Mouse (Mus musculus) myocyte (in vitro differentiated cells): Measurements from ENCODE around the gene 9930104L06Rik. TPM values are rescaled to one million over a fixed set of nuclear protein-coding genes. Genes with fewer than 3 reads are reported as not detected.

ENCODE experiments used
- H3K27me3 ChIP-seq: one replicate; pipeline ENCODE4 v1.6.1; 2011; ENCODE audit not compliant: control insufficient read depth, insufficient read depth, insufficient read length
- H3K36me3 ChIP-seq: one replicate; pipeline ENCODE4 v1.6.1; 2011; ENCODE audit not compliant: control insufficient read depth, insufficient read depth
- H3K4me2 ChIP-seq: one replicate; pipeline ENCODE4 v1.6.1; 2011; ENCODE audit warnings: low read depth, control low read depth
- H3K4me3 ChIP-seq: one replicate; pipeline ENCODE4 v1.5.1; 2011; ENCODE audit warnings: mild to moderate bottlenecking, control low read depth, moderate library complexity
- H3K79me2 ChIP-seq: one replicate; pipeline ENCODE4 v1.6.1; 2011; ENCODE audit not compliant: control insufficient read depth, insufficient read depth
- H3ac ChIP-seq: one replicate; pipeline ENCODE4 v1.6.1; 2011; ENCODE audit not compliant: control insufficient read depth, insufficient read length
- CEBPB ChIP-seq: IDR thresholded peaks from 2 replicates; pipeline ENCODE4 v1.6.1; 2011; ENCODE audit warnings: mild to moderate bottlenecking, moderate library complexity; ENCODE audit not compliant: poor library complexity, insufficient read depth, severe bottlenecking
- E2F4 ChIP-seq: IDR thresholded peaks from one replicate; pipeline ENCODE4 v1.6.1; 2011; ENCODE audit warnings: mild to moderate bottlenecking, control low read depth, moderate library complexity; ENCODE audit not compliant: insufficient read depth
- MAX ChIP-seq: IDR thresholded peaks from one replicate; pipeline ENCODE4 v1.6.1; 2011; ENCODE audit warnings: low read depth, mild to moderate bottlenecking, control low read depth
- MYOD1 ChIP-seq, 3 experiments: IDR thresholded peaks; one replicate each; pipeline ENCODE4 v1.6.1; 2011; ENCODE audit warnings: control low read depth in 2 of 3, low read depth in 2 of 3, mild to moderate bottlenecking in 2 of 3, moderate library complexity in 1 of 3; ENCODE audit not compliant: insufficient read length in 2 of 3, control insufficient read depth in 1 of 3
- MYOG ChIP-seq, 3 experiments: IDR thresholded peaks; one replicate each; pipeline ENCODE4 v1.6.1; 2011; ENCODE audit warnings: control low read depth in 2 of 3, low read depth in 2 of 3, mild to moderate bottlenecking in 2 of 3; ENCODE audit not compliant: insufficient read length in 2 of 3, control insufficient read depth in 1 of 3, insufficient read depth in 1 of 3
- POLR2A ChIP-seq: IDR thresholded peaks from one replicate; pipeline ENCODE4 v1.6.1; 2011; ENCODE audit warnings: low read depth, mild to moderate bottlenecking, control low read depth, moderate library complexity; ENCODE audit not compliant: insufficient read length
- POLR2AphosphoS2 ChIP-seq: IDR thresholded peaks from one replicate; pipeline ENCODE4 v1.6.1; 2011; ENCODE audit warnings: low read depth, control low read depth; ENCODE audit not compliant: insufficient read length
- REST ChIP-seq: IDR thresholded peaks from one replicate; pipeline ENCODE4 v1.6.1; 2011; ENCODE audit warnings: mild to moderate bottlenecking, control low read depth, moderate library complexity; ENCODE audit not compliant: insufficient read depth, insufficient read length
- SRF ChIP-seq: IDR thresholded peaks from one replicate; pipeline ENCODE4 v1.6.1; 2011; ENCODE audit warnings: low read depth; ENCODE audit not compliant: control insufficient read depth, insufficient read length
- TCF12 ChIP-seq: IDR thresholded peaks from one replicate; pipeline ENCODE4 v1.6.1; 2011; ENCODE audit warnings: mild to moderate bottlenecking, control low read depth; ENCODE audit not compliant: poor library complexity, insufficient read depth, severe bottlenecking
- TCF3 ChIP-seq: IDR thresholded peaks from one replicate; pipeline ENCODE4 v1.6.1; 2011; ENCODE audit warnings: low read depth, control low read depth; ENCODE audit not compliant: insufficient read length
- USF1 ChIP-seq: IDR thresholded peaks from one replicate; pipeline ENCODE4 v1.6.1; 2011; ENCODE audit warnings: low read depth, mild to moderate bottlenecking, control low read depth, moderate library complexity
- polyA plus RNA-seq: library from polyadenylated mRNA; unstranded; fragments of >200 nt; fragmentation: generic; extraction: Trizol; gene quantifications from one replicate; pipeline ENCODE4 v1.2.1, GENCODE M21; 2012; ENCODE audit warnings: missing spikeins

The 9930104L06Rik gene
- polyA plus RNA-seq, 1 experiment: 4.5 TPM

DNA sequence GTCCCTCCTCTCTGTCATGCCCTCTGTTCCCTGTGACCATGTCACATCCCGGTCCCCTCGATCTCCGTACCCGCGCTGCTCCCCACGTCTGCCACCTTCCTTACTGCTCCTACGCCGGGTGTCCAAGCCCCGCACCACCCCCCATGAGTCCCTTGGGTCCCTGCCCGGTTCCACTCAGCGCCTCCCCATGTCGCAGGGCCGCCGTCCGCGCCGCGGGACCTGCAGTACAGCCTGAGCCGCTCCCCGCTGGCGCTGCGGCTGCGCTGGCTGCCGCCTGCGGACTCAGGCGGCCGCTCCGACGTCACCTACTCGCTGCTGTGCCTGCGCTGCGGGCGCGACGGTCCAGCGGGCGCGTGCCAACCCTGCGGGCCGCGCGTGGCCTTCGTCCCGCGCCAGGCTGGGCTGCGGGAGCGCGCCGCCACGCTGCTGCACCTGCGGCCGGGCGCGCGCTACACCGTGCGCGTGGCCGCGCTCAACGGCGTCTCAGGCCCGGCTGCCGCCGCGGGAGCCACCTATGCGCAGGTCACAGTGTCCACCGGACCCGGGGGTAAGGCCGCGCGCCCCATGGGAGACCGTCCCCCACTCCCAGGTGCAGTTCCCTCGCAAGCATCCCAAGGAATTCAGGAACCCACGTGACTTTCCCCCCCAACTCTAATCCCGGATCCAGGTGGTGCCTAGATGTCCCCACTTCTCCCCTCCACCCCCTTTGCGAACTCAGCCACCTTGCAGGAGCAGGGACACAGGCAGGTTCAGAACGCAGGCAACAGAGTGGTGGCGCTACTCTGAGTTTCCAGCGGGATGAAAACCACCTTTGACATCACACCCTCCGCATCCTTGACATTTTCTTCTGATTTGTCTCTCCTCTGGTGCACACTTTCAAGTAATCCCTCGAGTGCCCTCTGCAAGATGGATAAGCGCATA lies 42.1 kb upstream of the 9930104L06Rik start:
- H3K27me3 ChIP-seq: peaks cover 52% of the 10 kb centered on the region
- no peak overlapping the region for H3ac ChIP-seq
- TF ChIP-seq TCF3 (no peak), CEBPB (no peak), POLR2A (no peak), MYOG (IDR thresholded peaks at IDR 0.05; ENCODE audit: control insufficient read depth in 1 of 3, insufficient read depth in 1 of 3, insufficient read length in 2 of 3, low read depth in 2 of 3) (peak in 1 of 3 experiments; percentile 1), MAX (no peak)
- no peaks in the 10 kb centered on the region for H3K36me3 ChIP-seq
- H3K4me2 ChIP-seq: no peak overlapping the region
- H3K79me2 ChIP-seq: no peaks in the 10 kb centered on the region
- H3K4me3 ChIP-seq: no peak overlapping the region

DNA sequence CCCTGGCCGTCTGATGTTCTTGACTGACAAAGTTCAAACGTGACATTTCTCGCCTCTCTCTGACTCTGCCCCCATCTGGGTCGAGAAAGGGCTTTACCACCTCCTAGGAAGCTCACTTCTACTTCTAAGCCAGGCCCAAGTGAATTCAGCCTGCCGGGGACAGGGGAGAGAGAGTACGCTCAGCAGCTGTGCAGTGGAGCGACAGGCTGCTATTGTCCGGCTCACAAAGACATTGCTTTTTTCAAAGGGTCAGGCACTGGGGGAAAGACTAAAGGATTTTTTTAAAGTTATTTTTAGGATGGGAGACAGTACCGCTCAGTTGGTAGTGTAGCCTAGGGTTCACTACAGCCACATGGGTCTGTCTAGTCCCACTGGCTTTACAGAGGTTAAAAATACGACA lies 38.4 kb upstream of the 9930104L06Rik start:
- Histone ChIP-seq H3K4me3 (no peak overlapping the region), H3K79me2 (no peaks in the 10 kb centered on the region), H3K4me2 (no peak overlapping the region), H3K27me3 (peaks cover 47% of the 10 kb centered on the region), H3ac (no peak overlapping the region), H3K36me3 (no peaks in the 10 kb centered on the region)
- TF ChIP-seq USF1 (no peak), MAX (no peak), REST (no peak), POLR2AphosphoS2 (no peak), SRF (no peak), TCF3 (no peak)

DNA sequence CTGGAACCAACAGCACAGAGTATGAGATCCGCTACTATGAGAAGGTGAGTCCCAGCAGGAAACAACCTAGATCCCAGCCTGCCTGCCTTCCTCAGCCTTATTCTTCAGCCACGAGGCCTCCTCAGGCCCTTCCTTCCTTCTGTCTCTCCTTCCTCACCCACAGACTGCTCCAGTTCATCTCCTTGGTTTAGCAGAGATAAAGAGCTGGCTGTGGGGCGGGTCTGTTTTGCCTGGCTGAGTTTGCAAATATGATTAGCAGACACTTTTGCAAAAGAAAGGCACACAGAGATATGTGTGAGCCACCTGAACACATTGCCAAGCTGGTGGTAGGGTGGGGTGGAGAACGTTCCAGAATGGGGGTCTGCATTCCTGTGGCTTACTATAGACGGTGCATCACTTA lies 36.9 kb upstream of the 9930104L06Rik start:
- H3K27me3 ChIP-seq: peaks cover 41% of the 10 kb centered on the region
- H3K79me2 ChIP-seq: no peaks in the 10 kb centered on the region
- H3K36me3 ChIP-seq: no peaks in the 10 kb centered on the region
- H3K4me3 ChIP-seq: no peak overlapping the region
- no peak for TF ChIP-seq TCF3
- no peak for TF ChIP-seq POLR2AphosphoS2
- no peak for TF ChIP-seq MYOD1 (IDR thresholded peaks at IDR 0.05; ENCODE audit: control insufficient read depth in 1 of 3, insufficient read length in 2 of 3, low read depth in 2 of 3)
- TF ChIP-seq USF1: no peak
- TF ChIP-seq MAX: no peak
- no peak for TF ChIP-seq MYOG (IDR thresholded peaks at IDR 0.05; ENCODE audit: control insufficient read depth in 1 of 3, insufficient read depth in 1 of 3, insufficient read length in 2 of 3, low read depth in 2 of 3)
- TF ChIP-seq REST: no peak
- TF ChIP-seq CEBPB: no peak
- H3ac ChIP-seq: no peak overlapping the region
- no peak overlapping the region for H3K4me2 ChIP-seq

DNA sequence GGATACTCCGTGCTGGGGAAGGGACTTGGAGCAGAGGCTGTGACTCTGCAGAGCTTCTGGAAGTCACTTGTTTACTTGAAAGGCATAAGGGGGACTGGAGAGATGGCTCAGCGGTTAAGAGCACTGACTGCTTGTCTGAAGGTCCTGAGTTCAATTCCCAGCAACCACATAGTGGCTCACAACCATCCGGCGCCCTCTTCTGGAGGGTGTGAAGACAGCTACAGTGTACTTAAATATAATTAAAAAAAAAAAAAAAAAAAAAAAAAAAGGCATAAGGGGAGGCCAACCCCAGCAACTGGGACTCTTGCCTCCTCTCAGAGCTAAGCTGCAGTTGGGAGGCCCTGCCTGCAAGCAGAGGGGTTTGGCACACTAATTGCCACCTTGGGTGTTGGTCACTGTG lies 31.4 kb upstream of the 9930104L06Rik start:
- no peak for TF ChIP-seq REST
- no peak for TF ChIP-seq POLR2A
- TF ChIP-seq MAX: no peak
- TF ChIP-seq MYOD1 (IDR thresholded peaks at IDR 0.05; ENCODE audit: control insufficient read depth in 1 of 3, insufficient read length in 2 of 3, low read depth in 2 of 3): no peak
- TF ChIP-seq E2F4: no peak
- TF ChIP-seq SRF: no peak
- no peak for TF ChIP-seq TCF3
- no peak for TF ChIP-seq POLR2AphosphoS2
- TF ChIP-seq USF1: no peak
- no peak for TF ChIP-seq MYOG (IDR thresholded peaks at IDR 0.05; ENCODE audit: control insufficient read depth in 1 of 3, insufficient read depth in 1 of 3, insufficient read length in 2 of 3, low read depth in 2 of 3)
- no peak for TF ChIP-seq TCF12
- no peak for TF ChIP-seq CEBPB
- Histone ChIP-seq H3K36me3 (no peaks in the 10 kb centered on the region), H3K4me3 (no peak overlapping the region), H3K27me3 (peaks cover 18% of the 10 kb centered on the region), H3K79me2 (no peaks in the 10 kb centered on the region), H3ac (no peak overlapping the region), H3K4me2 (no peak overlapping the region)
